Mouse (Mus musculus) heart, adult 11 months (tissue): ENCODE results near the gene Dhx32.
"Not testable (repeated sequence)": the region's sequence is repeated elsewhere in the genome, so short reads cannot be mapped to it uniquely, and the experiment has no call there.

ENCODE experiments used
- DNase-seq: peaks from one replicate; pipeline ENCODE4 v3.0.0; 2022

Gene Dhx32

GRCm38 (mm10) chr7:133724844-133725243 lies 57.7 kb downstream of the Dhx32 start:
- no peak for DNase-seq

DNA sequence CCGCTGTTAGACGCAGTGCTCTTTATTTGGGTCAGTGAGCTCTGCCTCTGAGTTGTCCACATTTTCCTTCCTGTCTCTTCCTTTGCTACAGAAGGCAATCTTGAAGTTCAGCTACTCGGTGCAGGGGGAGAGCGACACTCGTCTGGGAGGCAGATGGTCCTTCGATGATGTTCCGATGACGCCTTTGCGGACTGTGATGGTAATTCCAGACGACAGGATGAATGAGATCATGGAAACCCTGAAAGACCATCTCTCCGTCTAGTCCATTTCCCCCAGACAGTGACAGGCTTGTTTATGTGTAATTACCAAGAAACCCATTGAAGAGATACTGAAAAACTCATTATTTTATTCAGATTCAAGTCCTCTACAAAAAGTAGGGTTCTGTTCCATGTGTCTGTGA lies 61.9 kb downstream of the Dhx32 start:
- DNase-seq: no peak

GRCm38 (mm10) chr7:133718580-133718979 lies 63.9 kb downstream of the Dhx32 start:
- no peak for DNase-seq

DNA sequence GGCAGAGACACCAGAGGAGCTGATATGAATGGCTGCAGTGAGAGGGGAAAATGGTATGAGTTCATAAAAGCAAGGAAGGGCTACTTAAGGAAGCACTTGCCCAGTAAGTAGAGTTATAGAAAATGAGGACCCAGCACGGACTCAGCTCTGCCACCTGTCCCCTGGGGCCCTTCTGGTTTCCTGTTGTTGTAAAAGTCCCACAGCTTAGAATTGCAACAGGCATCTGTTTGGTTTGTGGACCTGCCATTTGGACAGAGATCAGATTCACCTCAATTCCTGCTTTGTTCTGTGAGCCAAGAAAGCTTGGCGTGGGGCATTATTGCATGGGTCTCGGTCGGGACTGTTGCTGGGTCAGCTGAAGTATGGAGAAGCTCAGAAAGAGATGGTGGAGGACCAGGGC lies 67.1 kb downstream of the Dhx32 start:
- DNase-seq: no peak

DNA sequence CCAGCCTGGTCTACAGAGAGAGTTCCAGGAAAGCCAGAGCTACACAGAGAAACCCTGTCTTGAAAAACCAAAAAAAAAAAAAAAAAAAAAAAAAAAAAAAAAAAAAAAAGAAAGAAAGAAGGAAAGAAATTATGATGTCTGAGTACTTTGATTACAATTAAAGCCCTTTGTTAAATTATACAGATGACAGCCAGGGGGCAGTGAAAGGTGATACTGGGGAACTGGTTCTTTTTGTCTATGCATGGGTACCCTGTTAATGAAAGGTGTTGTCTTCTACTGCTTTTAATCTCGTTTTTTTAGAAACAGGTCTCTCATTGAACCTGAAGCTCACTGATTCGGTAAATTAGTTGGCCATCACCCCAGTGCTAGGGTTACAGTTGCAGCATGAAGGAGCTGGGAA lies 75.2 kb downstream of the Dhx32 start:
- no peak for DNase-seq

DNA sequence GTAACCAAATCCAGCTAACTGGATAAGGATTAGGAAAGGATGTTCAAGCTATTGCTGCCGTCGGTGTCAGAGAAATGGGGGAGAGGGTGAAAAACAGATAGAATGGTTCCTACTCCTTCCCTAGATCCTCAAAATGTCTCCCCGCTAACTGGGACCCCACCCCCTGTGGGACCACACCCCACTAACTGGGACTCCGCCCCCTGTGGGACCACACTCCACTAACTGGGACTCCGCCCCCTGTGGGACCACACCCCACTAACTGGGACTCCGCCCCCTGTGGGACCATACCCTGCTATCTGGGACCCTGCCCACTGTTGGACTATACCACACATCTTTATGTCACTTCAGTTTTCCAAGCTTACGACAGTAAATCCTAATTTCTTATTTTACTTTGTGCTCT lies 78.6 kb downstream of the Dhx32 start:
- DNase-seq: no peak

- DNase-seq: no peak
Measured at GRCm38 (mm10) chr7:133702333-133702732, 80.2 kb downstream of the Dhx32 start.

DNA sequence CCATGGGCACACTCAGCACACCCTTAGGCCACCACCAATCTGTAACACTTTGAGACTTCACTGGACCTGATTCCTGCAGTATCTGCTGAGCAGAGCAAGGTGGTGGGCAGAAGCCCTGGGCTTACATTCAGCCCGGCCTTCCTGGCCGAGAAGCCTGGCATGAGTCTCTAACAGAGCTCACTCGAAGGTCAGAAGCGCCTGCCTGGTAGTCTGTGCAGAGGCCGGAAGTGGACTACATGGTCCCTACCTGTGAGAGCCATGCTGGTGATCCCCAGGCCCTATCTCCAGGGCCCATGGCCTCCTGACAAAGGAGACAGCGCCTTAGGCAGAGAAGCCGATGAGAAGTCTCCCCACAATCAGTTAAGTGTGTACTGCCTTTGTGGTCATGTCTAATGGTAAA lies 81.2 kb downstream of the Dhx32 start:
- DNase-seq: no peak

- DNase-seq: no peak
Measured at GRCm38 (mm10) chr7:133699885-133700284, 82.6 kb downstream of the Dhx32 start.

- DNase-seq: no peak
Measured at GRCm38 (mm10) chr7:133698021-133698709, 84.4 kb downstream of the Dhx32 start.

DNA sequence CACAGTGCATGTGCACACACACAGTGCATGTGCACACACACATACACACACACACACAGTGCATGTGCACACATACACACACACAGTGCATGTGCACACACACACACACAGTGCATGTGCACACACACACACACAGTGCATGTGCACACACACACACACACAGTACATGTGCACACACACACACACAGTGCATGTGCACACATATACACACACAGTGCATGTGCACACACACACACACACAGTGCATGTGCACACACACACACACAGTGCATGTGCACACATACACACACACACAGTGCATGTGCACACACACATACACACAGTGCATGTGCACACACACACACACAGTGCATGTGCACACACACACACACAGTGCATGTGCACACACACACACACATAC lies 96.9 kb downstream of the Dhx32 start:
- DNase-seq: not testable (repeated sequence)

GRCm38 (mm10) chr7:133684701-133685100 lies 97.8 kb downstream of the Dhx32 start:
- no peak for DNase-seq

DNA sequence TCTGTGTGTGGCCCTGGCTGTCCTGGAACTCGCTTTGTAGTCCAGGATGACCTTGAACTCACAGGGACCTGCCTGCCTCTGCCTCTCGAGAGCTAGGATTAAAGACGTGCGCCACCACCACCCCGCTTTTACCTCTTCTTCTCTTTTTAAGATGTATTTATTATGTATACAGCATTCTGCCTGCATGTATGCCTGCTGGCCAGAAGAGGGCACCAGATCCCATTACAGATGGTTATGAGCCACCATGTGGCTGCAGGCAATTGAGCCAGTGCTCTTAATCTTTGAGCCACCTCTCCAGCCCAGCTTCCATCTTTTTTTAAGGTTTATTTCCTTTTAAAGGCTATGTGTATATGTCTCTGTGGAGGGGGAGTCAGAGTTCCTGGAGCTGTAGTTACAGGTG lies 98.4 kb downstream of the Dhx32 start:
- DNase-seq: no peak

GRCm38 (mm10) chr7:133683626-133684025 lies 98.9 kb downstream of the Dhx32 start:
- no peak for DNase-seq

DNA sequence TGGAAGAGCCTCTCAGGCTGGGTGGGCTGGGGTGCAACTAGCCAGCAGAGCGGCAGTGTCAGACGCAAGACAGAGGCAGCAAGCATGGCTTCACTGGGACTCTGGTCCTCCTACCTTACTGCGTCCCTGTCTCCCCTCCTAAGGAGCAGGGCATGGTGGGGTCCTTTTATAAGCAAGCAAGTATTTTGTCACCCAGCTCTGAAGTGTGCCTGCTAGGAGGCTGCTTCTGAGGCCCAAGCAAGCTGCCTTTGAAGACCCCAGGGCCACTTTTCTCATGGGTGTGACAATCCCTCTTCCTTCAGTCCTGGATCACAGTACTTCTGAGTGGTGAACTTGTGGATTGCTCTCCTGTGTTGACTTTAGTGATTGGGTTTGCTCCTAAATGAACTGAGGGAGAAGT lies 102.6 kb downstream of the Dhx32 start, which contains the start of gene Mmp21:
Mmp21 (minus strand) TSS at position 101 of the 400 bp plus-strand sequence.
- no peak for DNase-seq

DNA sequence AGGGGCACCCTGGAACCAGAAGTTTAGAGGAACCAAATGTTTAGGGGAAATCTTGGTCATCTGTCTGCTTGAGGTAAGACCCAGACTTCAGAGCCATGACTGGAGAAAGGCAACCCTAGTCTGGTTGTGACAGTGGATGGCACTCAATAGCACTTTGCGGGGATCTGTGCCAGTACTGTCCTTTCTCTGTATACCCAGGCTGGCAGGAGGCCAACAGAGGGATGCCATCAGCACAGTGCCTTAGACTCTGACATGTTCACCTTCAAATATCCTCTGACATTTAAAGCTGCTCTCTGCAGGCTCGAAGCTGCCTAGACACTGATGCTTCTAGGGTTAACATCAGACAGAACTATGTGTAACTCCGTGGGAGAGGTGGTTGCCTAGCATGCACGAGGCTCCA lies 103.1 kb downstream of the Dhx32 start:
- DNase-seq: no peak

GRCm38 (mm10) chr7:133678716-133679115 lies 103.8 kb downstream of the Dhx32 start:
- no peak for DNase-seq

DNA sequence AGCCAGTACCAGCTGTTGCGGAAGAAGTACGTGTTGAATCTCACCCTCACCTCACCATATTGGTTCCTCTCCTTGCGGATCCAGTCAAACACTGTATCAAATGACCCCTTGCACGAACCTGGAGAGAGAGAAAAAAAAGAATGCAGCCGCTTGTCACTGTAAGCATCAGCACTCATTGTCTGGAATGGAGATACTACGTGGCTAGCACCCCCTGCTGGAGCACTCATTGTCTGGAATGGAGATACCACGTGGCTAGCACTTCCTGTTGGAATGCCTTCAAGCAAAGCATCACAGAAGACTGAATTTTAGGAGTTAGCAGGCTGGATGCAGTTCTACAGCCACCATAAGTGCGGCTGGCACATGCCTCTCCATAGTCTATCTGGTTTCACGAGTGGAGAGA lies 106.5 kb downstream of the Dhx32 start:
- DNase-seq: no peak
